Mouse (Mus musculus): ENCODE data around the gene Krtap3-1. TPM values are rescaled to one million over a fixed set of nuclear protein-coding genes. Genes with fewer than 3 reads are reported as not detected.

Krtap3-1 gene
- total RNA-seq, 2 experiments from 2014 or later, result not detected

DNA sequence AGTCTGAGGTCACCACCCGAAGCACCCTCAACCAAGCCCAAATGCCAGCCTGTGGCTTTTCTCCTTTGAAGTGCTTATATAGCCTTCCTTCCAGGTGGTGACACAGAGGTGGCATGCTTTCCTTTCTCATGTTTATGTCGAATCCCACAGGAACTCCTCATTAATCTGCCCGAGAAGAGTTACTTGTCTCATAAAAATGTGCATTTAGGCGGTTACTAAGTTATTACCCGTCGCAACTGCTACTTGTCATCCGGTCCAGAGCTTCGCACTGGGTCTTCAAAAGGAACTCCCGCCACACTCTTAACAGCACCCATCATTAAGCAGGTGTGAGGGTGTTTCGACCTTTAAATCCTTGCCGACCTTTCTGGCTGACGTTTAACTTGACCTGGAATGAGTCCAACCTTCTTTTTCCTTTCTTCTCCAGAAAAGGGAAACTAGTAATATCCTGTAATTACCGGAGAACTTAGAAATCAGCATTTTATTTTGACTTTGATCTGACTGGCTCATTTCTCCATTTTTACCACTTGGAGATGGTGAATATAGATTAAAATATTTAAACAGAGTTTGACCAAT lies 45.1 kb downstream of the Krtap3-1 start, which contains the start of gene Krt39:
TSS of gene Krt39 (minus strand) at position 51 of the 573 bp plus-strand sequence.
- DNase-seq, result no peak

Other genes with a start within 250 kb of the Krtap3-1 start
- under 1 TPM in 1 of 2 experiments, not detected in 1; 0.18 TPM for gene Krt25, start 243.7 kb downstream of the Krtap3-1 start, total RNA-seq (2021)
- gene Krt26, start 228.7 kb downstream of the Krtap3-1 start, total RNA-seq (2021), result not detected
- not detected for gene Krt27, start 215.5 kb downstream of the Krtap3-1 start, total RNA-seq (2021)
- gene Krt28, start 191.7 kb downstream of the Krtap3-1 start, total RNA-seq (2021), result under 1 TPM in 1 of 2 experiments, not detected in 1; 0.21 TPM
- 1 to 10 TPM; 7.0 to 8.2 TPM for gene Krt10, start 177.3 kb downstream of the Krtap3-1 start, total RNA-seq (2021)
- gene Krt12, start 144.4 kb downstream of the Krtap3-1 start, total RNA-seq (2021), result not detected
- 1 to 10 TPM; 1.8 to 2.3 TPM for gene Krt20, start 128.5 kb downstream of the Krtap3-1 start, total RNA-seq (2021)
- gene Krt23, start 73.5 kb downstream of the Krtap3-1 start, total RNA-seq (2021), result 10 to 100 TPM in 1 of 2 experiments, 1 to 10 TPM in 1; 4.4 to 12.8 TPM
- gene Krt39, start 45.3 kb downstream of the Krtap3-1 start, total RNA-seq (2021), result not detected
- not detected for gene Krt40, start 23.5 kb downstream of the Krtap3-1 start, total RNA-seq (2021)
- not detected for gene Krtap3-3, start 15.8 kb downstream of the Krtap3-1 start, total RNA-seq (2021)
- not detected for gene Krtap3-2, start 9.8 kb downstream of the Krtap3-1 start, total RNA-seq (2021)
- gene Gm11939, start 7.2 kb downstream of the Krtap3-1 start, total RNA-seq (2021), result not detected
- gene Krtap1-5, start 14.4 kb upstream of the Krtap3-1 start, total RNA-seq (2021), result not detected
- gene Krtap1-4, start 17.0 kb upstream of the Krtap3-1 start, total RNA-seq (2021), result not detected
- not detected for gene Krtap1-3, start 24.7 kb upstream of the Krtap3-1 start, total RNA-seq (2021)
- not detected for gene Krtap9-3, start 31.5 kb upstream of the Krtap3-1 start, total RNA-seq (2021)
- not detected for gene Gm11938, start 36.7 kb upstream of the Krtap3-1 start, total RNA-seq (2021)
- gene Gm11937, start 43.6 kb upstream of the Krtap3-1 start, total RNA-seq (2021), result not detected
- gene Krtap2-4, start 48.2 kb upstream of the Krtap3-1 start, total RNA-seq (2021), result not detected
- gene Gm11562, start 53.8 kb upstream of the Krtap3-1 start, total RNA-seq (2021), result not detected
- gene Krtap4-1, start 61.6 kb upstream of the Krtap3-1 start, total RNA-seq (2021), result not detected
- not detected for gene Krtap4-2, start 68.5 kb upstream of the Krtap3-1 start, total RNA-seq (2021)
- not detected for gene Krtap4-7, start 77.5 kb upstream of the Krtap3-1 start, total RNA-seq (2021)
- gene Gm11555, start 83.6 kb upstream of the Krtap3-1 start, total RNA-seq (2021), result not detected
- gene Gm11563, start 92.3 kb upstream of the Krtap3-1 start, total RNA-seq (2021), result not detected
- gene Krtap4-6, start 99.3 kb upstream of the Krtap3-1 start, total RNA-seq (2021), result not detected
- gene Gm14190, start 124.1 kb upstream of the Krtap3-1 start, total RNA-seq (2021), result not detected
- gene Gm14180, start 167.7 kb upstream of the Krtap3-1 start, total RNA-seq (2021), result not detected
- not detected for gene Gm11595, start 206.3 kb upstream of the Krtap3-1 start, total RNA-seq (2021)
- gene Krtap4-8, start 214.1 kb upstream of the Krtap3-1 start, total RNA-seq (2021), result not detected
- not detected for gene Krtap4-9, start 218.6 kb upstream of the Krtap3-1 start, total RNA-seq (2021)
- not detected for gene Gm11596, start 226.8 kb upstream of the Krtap3-1 start, total RNA-seq (2021)
- not detected for gene Gm11569, start 232.3 kb upstream of the Krtap3-1 start, total RNA-seq (2021)
- not detected for gene Gm11554, start 237.8 kb upstream of the Krtap3-1 start, total RNA-seq (2021)
- not detected for gene Krtap4-13, start 243.3 kb upstream of the Krtap3-1 start, total RNA-seq (2021)
- gene Gm11564, start 249.0 kb upstream of the Krtap3-1 start, total RNA-seq (2021), result not detected

Measured in adrenal gland, postnatal 10 days (tissue).